Mouse (Mus musculus): Measurements from ENCODE around the gene Strn4. TPM values are rescaled to one million over a fixed set of nuclear protein-coding genes. Genes with fewer than 3 reads are reported as not detected.

Gene Strn4
- polyA plus RNA-seq, 1 experiment from 2014 or later, result 88.8 TPM

DNA sequence AGATGAGACGGTGACA, 59.4 kb downstream of the Strn4 start, which contains the start of gene Dact3:
Gene Dact3, plus strand, starts transcription at position 8 of the 16 bp plus-strand sequence.
- Histone ChIP-seq H3K4me3 (ENCODE audit: low read length) (peak within 1 kb of the TSS; percentile 89), H3K27me3 (ENCODE audit: control insufficient read depth, insufficient read depth, low read length) (no peaks in the 10 kb centered on the region), H3K36me3 (ENCODE audit: control insufficient read depth, insufficient read depth) (no peaks in the 10 kb centered on the region), H3K4me2 (ENCODE audit: low read depth, low read length) (peak within 1 kb of the TSS; percentile 91), H3K9ac (ENCODE audit: low read length) (peak within 1 kb of the TSS; percentile 94), H3K27ac (ENCODE audit: low read length) (peak within 1 kb of the TSS; percentile 92), H3K9me3 (replicated peaks; ENCODE audit: control insufficient read depth, low read length) (no peaks in the 10 kb centered on the region), H3K4me1 (ENCODE audit: control insufficient read depth, insufficient read depth, low read length) (peaks cover 16% of the 10 kb centered on the region)
- ATAC-seq (replicated peaks; ENCODE audit: extremely low read depth, insufficient read depth, low FRiP score), result no peak
- 0% methylated on average over 1 of the region's 1 CpGs for WGBS

DNA sequence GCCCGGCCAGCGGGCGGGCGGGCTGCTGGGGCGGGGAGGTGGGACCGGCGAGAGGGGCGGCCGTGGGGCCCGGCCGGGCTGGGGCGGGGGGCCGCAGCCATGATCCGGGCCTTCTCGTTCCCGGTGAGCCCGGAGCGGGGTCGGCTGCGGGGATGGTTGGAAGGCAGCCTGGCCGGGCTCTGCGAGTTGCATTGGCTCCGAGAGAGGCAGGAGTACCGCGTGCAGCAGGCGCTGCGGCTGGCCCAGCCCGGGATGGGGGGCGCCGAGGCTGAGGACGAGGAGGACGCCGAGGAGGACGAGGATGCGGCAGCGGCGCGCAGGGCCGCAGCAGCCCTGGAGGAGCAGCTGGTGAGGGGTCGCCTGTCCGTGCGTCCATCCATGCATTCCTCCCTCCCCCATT, 59.6 kb downstream of the Strn4 start:
- peak overlapping the region; percentile 94 for H3K9ac ChIP-seq (ENCODE audit: low read length)
- peak overlapping the region; percentile 89 for H3K27ac ChIP-seq (ENCODE audit: low read length)
- peak overlapping the region; percentile 91 for H3K4me2 ChIP-seq (ENCODE audit: low read depth, low read length)
- peak overlapping the region; percentile 89 for H3K4me3 ChIP-seq (ENCODE audit: low read length)
- H3K36me3 ChIP-seq (ENCODE audit: control insufficient read depth, insufficient read depth), result no peaks in the 10 kb centered on the region
- ATAC-seq (replicated peaks; ENCODE audit: extremely low read depth, insufficient read depth, low FRiP score), result peak; percentile 14
- no peaks in the 10 kb centered on the region for H3K27me3 ChIP-seq (ENCODE audit: control insufficient read depth, insufficient read depth, low read length)
- peaks cover 17% of the 10 kb centered on the region for H3K4me1 ChIP-seq (ENCODE audit: control insufficient read depth, insufficient read depth, low read length)
- under 1% methylated on average over 35 of the region's 42 CpGs for WGBS
- no peaks in the 10 kb centered on the region for H3K9me3 ChIP-seq (replicated peaks; ENCODE audit: control insufficient read depth, low read length)

DNA sequence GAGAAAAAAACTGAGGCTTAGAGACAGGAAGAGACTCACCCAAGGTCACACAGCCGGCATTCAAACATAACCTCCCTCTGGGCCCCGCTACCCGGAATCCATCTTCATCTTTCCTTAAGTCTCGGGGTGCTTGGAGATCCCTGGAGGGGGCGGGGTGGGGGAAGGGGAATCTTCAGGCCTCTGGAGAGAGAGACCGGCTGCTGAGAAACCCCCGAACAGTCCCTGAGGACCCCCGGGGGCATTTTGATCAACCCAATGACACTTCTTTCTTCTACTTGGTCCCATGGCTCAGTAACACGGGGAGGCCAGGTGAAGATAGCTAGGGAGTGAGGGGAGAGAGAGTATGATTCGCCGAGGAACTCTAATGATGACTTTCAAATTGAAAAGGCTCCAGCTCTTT, 60.3 kb downstream of the Strn4 start:
- H3K36me3 ChIP-seq (ENCODE audit: control insufficient read depth, insufficient read depth), result no peaks in the 10 kb centered on the region
- H3K27ac ChIP-seq (ENCODE audit: low read length), result peak overlapping the region; percentile 89
- H3K9ac ChIP-seq (ENCODE audit: low read length), result peak overlapping the region; percentile 94
- WGBS, result 6% methylated on average over 11 of the region's 11 CpGs
- peak overlapping the region; percentile 89 for H3K4me3 ChIP-seq (ENCODE audit: low read length)
- no peaks in the 10 kb centered on the region for H3K27me3 ChIP-seq (ENCODE audit: control insufficient read depth, insufficient read depth, low read length)
- ATAC-seq (replicated peaks; ENCODE audit: extremely low read depth, insufficient read depth, low FRiP score), result no peak
- H3K9me3 ChIP-seq (replicated peaks; ENCODE audit: control insufficient read depth, low read length), result no peaks in the 10 kb centered on the region
- peak overlapping the region; percentile 91 for H3K4me2 ChIP-seq (ENCODE audit: low read depth, low read length)
- H3K4me1 ChIP-seq (ENCODE audit: control insufficient read depth, insufficient read depth, low read length), result peaks cover 24% of the 10 kb centered on the region

DNA sequence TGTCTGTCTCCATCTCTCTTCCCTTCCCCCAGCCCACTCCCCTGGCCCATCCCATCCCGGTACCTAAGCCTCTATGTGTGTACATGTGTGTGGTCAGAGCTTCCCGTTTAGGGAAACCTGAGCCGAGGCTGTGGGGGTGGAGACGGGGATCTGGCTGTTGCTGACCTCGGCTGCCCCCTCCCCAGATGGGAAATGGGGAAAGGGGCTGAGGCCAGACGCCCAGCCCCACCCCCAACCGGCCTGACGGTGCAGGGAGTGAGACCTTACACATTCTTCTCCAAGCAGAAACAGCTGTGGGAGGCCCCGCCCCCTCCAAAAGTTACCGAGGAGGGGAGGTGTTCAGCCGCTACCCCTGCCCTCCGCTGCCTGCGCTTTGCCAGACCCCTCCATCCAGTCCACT, 60.9 kb downstream of the Strn4 start:
- H3K4me2 ChIP-seq (ENCODE audit: low read depth, low read length), result peak overlapping the region; percentile 91
- no peaks in the 10 kb centered on the region for H3K9me3 ChIP-seq (replicated peaks; ENCODE audit: control insufficient read depth, low read length)
- H3K27ac ChIP-seq (ENCODE audit: low read length), result peak overlapping the region; percentile 89
- no peak for ATAC-seq (replicated peaks; ENCODE audit: extremely low read depth, insufficient read depth, low FRiP score)
- H3K27me3 ChIP-seq (ENCODE audit: control insufficient read depth, insufficient read depth, low read length), result no peaks in the 10 kb centered on the region
- peaks cover 27% of the 10 kb centered on the region for H3K4me1 ChIP-seq (ENCODE audit: control insufficient read depth, insufficient read depth, low read length)
- 4% methylated on average over 13 of the region's 13 CpGs for WGBS
- peak overlapping the region; percentile 94 for H3K9ac ChIP-seq (ENCODE audit: low read length)
- peak overlapping the region; percentile 89 for H3K4me3 ChIP-seq (ENCODE audit: low read length)
- 0 out of 2 replicates have a peak, but pooled peaks cover 3% of the 10 kb centered on the region for H3K36me3 ChIP-seq (ENCODE audit: control insufficient read depth, insufficient read depth)

DNA sequence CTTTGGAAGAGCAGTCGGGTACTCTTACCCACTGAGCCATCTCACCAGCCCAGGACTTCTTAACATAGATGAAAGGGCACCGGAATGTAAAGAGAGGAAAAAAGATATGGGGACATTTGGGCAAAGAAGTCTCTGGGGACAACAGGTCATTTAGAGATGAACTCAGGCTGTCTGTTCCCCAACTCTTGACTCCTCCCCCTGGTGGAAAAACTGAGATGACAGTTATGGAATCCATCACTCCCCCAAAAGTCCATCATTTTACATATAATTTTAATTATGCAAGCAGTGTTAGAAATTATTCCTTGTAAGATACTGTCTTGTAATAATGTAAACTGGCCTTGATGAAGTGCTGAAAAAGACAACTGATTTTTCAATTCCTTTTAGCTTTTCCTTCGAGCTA, 62.0 kb downstream of the Strn4 start:
- Histone ChIP-seq H3K4me2 (ENCODE audit: low read depth, low read length) (no peak overlapping the region), H3K27me3 (ENCODE audit: control insufficient read depth, insufficient read depth, low read length) (no peaks in the 10 kb centered on the region), H3K4me1 (ENCODE audit: control insufficient read depth, insufficient read depth, low read length) (peaks cover 31% of the 10 kb centered on the region), H3K36me3 (ENCODE audit: control insufficient read depth, insufficient read depth) (0 out of 2 replicates have a peak, but pooled peaks cover 3% of the 10 kb centered on the region), H3K9ac (ENCODE audit: low read length) (no peak overlapping the region), H3K9me3 (replicated peaks; ENCODE audit: control insufficient read depth, low read length) (no peaks in the 10 kb centered on the region), H3K27ac (ENCODE audit: low read length) (0 out of 2 replicates have a peak overlapping the region, but pooled peaks have one; percentile 28), H3K4me3 (ENCODE audit: low read length) (no peak overlapping the region)
- ATAC-seq (replicated peaks; ENCODE audit: extremely low read depth, insufficient read depth, low FRiP score), result no peak
- 76% methylated on average over 3 of the region's 3 CpGs for WGBS

DNA sequence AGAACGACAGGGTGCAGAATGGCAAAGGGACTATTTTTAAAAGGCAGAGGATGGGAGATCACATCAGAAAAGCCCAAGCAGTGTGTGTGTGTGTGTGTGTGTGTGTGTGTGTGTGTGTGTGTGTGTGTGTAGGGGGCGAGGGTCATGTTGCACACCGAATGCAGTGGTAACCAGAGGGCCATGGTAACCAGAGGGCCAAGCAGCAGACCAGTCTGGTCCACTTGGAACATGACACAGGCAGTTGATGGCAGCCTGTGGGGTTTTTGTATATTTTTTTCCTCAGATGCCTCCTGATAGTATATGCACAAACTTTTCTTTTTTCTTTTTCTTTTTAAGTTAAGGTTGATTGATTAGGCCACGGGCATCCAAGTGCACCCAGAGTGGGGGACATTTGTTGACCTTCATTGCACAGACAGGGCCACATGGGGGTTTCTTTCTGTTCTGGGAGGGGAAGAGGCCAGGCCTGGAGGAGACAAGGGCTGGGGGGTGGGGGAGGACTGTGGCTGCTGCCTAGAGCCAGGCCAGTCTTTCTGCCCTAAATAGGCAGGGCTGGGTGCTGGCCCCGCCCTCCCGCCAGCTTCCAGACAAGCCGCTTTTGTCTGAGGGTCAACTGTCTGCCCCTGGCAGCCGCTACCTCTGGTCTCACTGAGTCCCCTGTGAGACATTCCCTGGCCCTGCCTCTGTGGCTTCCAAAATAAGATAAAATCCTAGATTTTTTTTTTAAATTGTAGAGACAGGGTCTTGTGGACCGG, 64.3 kb downstream of the Strn4 start:
- Histone ChIP-seq H3K4me2 (ENCODE audit: low read depth, low read length) (peak overlapping the region; percentile 50), H3K36me3 (ENCODE audit: control insufficient read depth, insufficient read depth) (peaks cover 17% of the 10 kb centered on the region), H3K27me3 (ENCODE audit: control insufficient read depth, insufficient read depth, low read length) (peaks cover 4% of the 10 kb centered on the region), H3K9ac (ENCODE audit: low read length) (peak overlapping the region; percentile 74), H3K4me1 (ENCODE audit: control insufficient read depth, insufficient read depth, low read length) (peaks cover 34% of the 10 kb centered on the region), H3K9me3 (replicated peaks; ENCODE audit: control insufficient read depth, low read length) (peaks cover 3% of the 10 kb centered on the region), H3K4me3 (ENCODE audit: low read length) (peak overlapping the region; percentile 6; the same call in 1 of the 2 replicates), H3K27ac (ENCODE audit: low read length) (peak overlapping the region; percentile 97)
- peak; percentile 74 for ATAC-seq (replicated peaks; ENCODE audit: extremely low read depth, insufficient read depth, low FRiP score)
- 30% methylated on average over 9 of the region's 9 CpGs for WGBS

DNA sequence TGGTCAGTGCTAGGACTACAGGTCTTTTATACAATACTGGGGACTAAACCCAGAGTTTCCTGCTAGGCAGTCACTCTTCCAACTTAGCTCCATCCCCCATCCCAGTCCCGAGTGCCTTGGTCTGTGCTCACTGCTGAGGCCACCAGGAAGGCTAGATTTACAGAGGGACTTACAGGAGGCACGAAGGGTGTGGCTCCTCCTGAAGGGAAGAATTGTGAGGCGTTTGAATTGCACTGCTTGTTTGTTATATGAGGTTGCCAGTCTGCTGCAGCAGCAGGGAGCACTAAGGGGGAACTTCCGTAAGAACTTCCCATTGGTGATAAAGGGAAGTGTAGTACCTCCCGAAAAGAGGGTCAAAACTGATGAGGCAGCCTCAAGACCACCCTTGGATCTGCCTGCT, 64.9 kb downstream of the Strn4 start:
- Histone ChIP-seq H3K27ac (ENCODE audit: low read length) (peak overlapping the region; percentile 97), H3K4me1 (ENCODE audit: control insufficient read depth, insufficient read depth, low read length) (peaks cover 34% of the 10 kb centered on the region), H3K4me3 (ENCODE audit: low read length) (peak overlapping the region; percentile 6; the same call in 1 of the 2 replicates), H3K4me2 (ENCODE audit: low read depth, low read length) (peak overlapping the region; percentile 50), H3K9ac (ENCODE audit: low read length) (peak overlapping the region; percentile 74), H3K9me3 (replicated peaks; ENCODE audit: control insufficient read depth, low read length) (peaks cover 9% of the 10 kb centered on the region), H3K27me3 (ENCODE audit: control insufficient read depth, insufficient read depth, low read length) (peaks cover 6% of the 10 kb centered on the region), H3K36me3 (ENCODE audit: control insufficient read depth, insufficient read depth) (peaks cover 24% of the 10 kb centered on the region)
- 30% methylated on average over 5 of the region's 5 CpGs for WGBS
- no peak for ATAC-seq (replicated peaks; ENCODE audit: extremely low read depth, insufficient read depth, low FRiP score)

DNA sequence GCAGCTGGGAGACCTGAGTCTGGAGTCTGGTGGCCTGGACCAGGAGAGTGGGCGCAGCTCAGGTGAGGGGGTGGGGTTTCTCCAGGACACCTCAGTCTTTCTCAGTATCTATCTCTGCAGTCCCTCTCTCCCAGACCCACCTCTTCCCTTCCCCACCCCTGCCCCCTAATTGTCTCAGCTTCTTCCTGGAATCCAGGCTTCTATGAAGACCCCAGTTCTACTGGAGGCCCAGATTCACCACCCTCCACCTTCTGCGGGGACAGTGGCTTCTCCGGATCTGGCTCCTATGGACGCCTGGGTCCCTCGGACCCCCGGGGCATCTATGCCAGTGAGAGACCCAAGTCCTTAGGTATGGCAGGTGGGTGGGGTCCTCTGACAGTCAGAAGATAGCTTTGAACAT, 67.5 kb downstream of the Strn4 start:
- 77% methylated on average over 6 of the region's 6 CpGs for WGBS
- H3K27ac ChIP-seq (ENCODE audit: low read length), result peak overlapping the region; percentile 55
- H3K27me3 ChIP-seq (ENCODE audit: control insufficient read depth, insufficient read depth, low read length), result peaks cover 6% of the 10 kb centered on the region
- peaks cover 20% of the 10 kb centered on the region for H3K9me3 ChIP-seq (replicated peaks; ENCODE audit: control insufficient read depth, low read length)
- H3K4me3 ChIP-seq (ENCODE audit: low read length), result no peak overlapping the region
- peaks cover 26% of the 10 kb centered on the region for H3K4me1 ChIP-seq (ENCODE audit: control insufficient read depth, insufficient read depth, low read length)
- H3K36me3 ChIP-seq (ENCODE audit: control insufficient read depth, insufficient read depth), result peaks cover 46% of the 10 kb centered on the region
- no peak for ATAC-seq (replicated peaks; ENCODE audit: extremely low read depth, insufficient read depth, low FRiP score)
- H3K4me2 ChIP-seq (ENCODE audit: low read depth, low read length), result no peak overlapping the region
- no peak overlapping the region for H3K9ac ChIP-seq (ENCODE audit: low read length)

DNA sequence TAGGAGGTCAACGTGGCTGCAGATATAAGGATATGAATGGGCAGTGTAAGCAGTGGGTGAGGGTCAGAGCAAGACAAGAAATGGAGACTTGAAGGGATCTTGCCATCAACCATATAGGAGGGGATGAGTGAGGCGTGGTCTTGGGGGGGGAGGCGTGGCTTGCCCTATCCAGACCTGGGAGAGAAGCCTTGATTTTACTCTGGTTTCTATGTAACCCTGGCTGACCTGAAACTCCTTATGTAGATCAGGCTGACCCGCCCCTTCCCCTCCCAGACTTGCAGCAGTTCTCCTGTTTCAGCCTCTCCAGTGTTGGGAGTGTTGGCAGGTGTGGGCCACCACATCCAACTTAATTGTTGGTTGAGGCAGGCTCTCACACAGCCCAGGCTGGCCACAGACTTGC, 68.6 kb downstream of the Strn4 start:
- Histone ChIP-seq H3K4me3 (ENCODE audit: low read length) (no peak overlapping the region), H3K9ac (ENCODE audit: low read length) (no peak overlapping the region), H3K4me1 (ENCODE audit: control insufficient read depth, insufficient read depth, low read length) (peaks cover 26% of the 10 kb centered on the region), H3K4me2 (ENCODE audit: low read depth, low read length) (no peak overlapping the region), H3K9me3 (replicated peaks; ENCODE audit: control insufficient read depth, low read length) (peaks cover 20% of the 10 kb centered on the region), H3K27me3 (ENCODE audit: control insufficient read depth, insufficient read depth, low read length) (peaks cover 6% of the 10 kb centered on the region), H3K36me3 (ENCODE audit: control insufficient read depth, insufficient read depth) (peaks cover 46% of the 10 kb centered on the region), H3K27ac (ENCODE audit: low read length) (no peak overlapping the region)
- no peak for ATAC-seq (replicated peaks; ENCODE audit: extremely low read depth, insufficient read depth, low FRiP score)
- WGBS, result 83% methylated on average over 4 of the region's 4 CpGs

Data from heart, embryonic 16.5 days (tissue).